Mouse (Mus musculus) right cerebral cortex, postnatal 25 days (tissue): ENCODE data around the gene Fkbp1b.
"Not testable (repeated sequence)": the region's sequence is repeated elsewhere in the genome, so short reads cannot be mapped to it uniquely, and the experiment has no call there.

Experiments
- DNase-seq: peaks from one replicate; pipeline ENCODE4 v3.0.0; 2022

The Fkbp1b gene

GRCm38 (mm10) chr12:4841392-4841887 is at the start of gene Fkbp1b:
Gene Fkbp1b, minus strand, starts transcription at chr12:4841591.
- DNase-seq, result peak; percentile 51

DNA sequence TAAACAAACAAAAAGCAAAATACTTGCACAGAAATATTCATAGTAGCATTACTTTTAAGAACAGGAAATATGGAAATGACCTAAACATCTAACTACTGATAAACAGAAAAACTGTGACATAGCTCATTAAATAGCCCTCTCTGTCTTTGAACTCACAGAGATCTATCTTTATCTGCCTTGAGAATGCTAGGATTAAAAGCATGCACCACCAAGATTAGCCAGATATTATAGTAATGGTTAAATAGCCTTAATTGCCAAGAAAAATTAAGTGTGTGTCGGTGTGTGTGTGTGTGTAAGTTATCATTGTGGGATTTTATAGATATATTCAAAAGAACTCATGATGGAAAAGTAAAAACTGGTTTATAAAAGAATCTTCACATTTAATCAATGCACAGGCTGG is 48.5 kb upstream of the Fkbp1b start:
- DNase-seq, result no peak

GRCm38 (mm10) chr12:4889251-4889650 is 47.9 kb upstream of the Fkbp1b start:
- no peak for DNase-seq

GRCm38 (mm10) chr12:4888739-4889138 is 47.3 kb upstream of the Fkbp1b start:
- no peak for DNase-seq

- DNase-seq, result not testable (repeated sequence)
Measured at GRCm38 (mm10) chr12:4886581-4886980, 45.2 kb upstream of the Fkbp1b start.

GRCm38 (mm10) chr12:4885062-4885461 is 43.7 kb upstream of the Fkbp1b start:
- no peak for DNase-seq

DNA sequence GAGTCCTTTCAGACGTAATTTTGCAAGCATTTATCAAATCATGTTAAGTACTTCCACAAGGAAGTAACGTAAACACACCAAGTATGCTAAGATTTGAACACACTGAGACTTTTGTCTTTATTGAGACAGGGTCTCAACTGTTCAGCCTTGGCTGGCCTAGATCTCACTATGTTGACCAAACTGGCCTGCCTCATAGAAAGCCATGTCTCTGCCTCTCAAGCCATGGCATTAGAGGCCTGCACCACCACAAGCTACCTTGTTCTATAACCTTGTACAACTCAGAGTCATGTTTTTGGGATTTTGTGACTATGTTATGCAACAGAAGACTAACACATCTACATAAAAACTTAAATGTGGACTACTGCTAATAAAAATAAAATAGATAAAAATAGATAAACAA is 40.7 kb upstream of the Fkbp1b start:
- DNase-seq, result no peak

DNA sequence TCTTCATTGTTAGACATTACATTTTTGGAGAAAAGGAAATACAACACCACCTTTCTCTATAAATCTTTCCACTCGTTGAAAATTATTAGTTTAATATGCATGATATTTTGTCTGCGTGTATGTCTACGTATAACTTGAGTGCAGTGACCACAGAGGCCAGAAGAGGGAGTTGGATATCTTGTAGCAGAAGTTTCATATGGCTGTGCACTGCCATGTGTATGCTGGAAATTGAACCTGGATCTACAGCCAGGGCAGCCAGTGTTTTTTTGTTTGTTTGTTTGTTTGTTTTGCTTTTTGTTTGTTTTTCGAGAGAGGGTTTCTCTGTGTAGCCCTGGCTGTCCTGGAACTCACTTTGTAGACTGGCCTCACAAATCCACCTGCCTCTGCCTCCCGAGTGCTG is 37.7 kb upstream of the Fkbp1b start:
- DNase-seq, result no peak

DNA sequence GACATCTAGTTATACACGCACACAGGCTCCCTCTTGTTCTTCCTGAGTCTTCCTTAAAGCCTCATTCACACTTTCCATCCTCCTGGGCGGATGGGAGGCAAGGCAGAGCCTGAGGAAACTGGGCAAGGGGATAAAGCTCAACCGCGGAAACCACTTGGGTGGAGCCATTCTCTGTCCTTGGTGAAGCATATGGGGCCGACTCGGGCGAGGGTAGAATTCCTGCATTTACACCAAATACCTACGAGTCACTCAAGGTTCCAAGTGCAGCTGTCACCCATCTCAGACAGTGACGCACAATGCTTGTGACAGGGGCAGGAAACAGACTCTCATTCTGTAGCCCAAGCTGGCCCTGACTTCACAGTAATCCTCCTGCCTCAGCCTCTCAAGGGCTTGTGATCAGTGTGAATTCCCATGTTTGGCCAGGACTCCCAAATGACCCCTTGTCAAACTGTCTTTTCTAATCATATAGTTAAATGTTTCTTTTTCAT is 36.9 kb upstream of the Fkbp1b start:
- no peak for DNase-seq

GRCm38 (mm10) chr12:4875623-4876022 is 34.2 kb upstream of the Fkbp1b start:
- no peak for DNase-seq

GRCm38 (mm10) chr12:4874161-4874927 is 33.0 kb upstream of the Fkbp1b start, which contains the start of gene Mfsd2b:
Gene Mfsd2b, minus strand, starts transcription at chr12:4874359.
- peak; percentile 33 for DNase-seq

GRCm38 (mm10) chr12:4873531-4873930 is 32.1 kb upstream of the Fkbp1b start:
- no peak for DNase-seq

DNA sequence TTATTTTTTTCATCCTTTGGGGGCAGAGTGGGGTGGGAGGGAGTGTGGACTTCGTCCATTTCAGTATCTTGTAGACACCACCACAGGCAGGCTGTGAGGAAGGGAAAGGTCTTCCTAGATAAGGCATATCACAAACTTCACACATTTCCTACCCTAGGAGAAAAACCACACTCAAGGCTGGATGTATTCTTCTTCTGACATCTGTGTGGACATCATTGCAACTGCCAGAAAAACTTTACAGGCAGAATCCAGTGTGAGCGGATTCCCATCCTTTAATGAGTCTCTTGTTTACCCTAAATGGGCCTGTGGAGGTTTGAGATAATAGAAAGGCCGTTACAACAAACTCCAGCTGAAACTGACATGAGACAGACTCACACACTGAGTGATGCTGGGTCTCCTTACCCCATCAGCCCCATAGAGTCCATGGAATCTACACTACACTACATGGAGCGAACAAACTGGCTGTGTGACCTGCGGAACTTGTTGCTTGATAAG is 31.6 kb upstream of the Fkbp1b start:
- no peak for DNase-seq

GRCm38 (mm10) chr12:4872273-4872672 is 30.9 kb upstream of the Fkbp1b start:
- DNase-seq, result no peak

DNA sequence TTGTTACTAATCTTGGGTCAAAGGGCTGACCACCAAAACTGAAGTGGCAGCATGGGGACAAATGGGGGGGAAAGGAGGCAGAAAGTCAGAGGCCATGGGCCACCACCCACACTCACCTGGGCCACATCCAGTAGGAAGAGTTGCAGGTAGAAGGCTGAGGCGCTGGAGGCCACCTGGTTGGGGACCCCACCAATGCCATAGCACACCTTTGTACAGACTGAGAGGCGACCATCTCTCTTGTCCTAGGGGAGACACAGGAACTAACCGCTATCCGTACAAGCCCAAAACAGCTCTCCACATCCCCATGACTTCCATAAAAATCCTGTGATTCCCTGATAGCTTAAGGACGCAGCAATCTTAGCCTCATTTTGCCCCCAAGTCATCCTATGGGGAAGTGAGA is 29.9 kb upstream of the Fkbp1b start:
- DNase-seq, result no peak

DNA sequence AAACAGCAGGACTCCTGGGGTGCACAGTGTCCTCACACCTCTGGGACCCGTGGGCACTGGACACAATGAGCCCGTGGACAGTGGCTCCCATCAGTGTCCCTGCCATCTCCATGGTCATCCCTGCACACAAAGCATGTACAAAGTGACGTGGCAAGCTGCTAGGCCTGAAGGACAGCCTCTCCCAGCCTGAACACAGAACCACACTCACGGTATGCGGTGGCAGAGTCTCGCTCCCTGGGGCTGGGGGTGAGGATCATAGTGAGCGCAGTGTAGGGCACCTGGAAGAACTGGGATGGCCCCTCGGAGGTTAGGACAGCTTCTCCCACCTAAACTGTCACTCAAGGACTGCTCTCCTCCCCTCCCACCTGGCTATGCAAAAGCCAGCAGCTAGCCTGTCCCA is 27.5 kb upstream of the Fkbp1b start:
- DNase-seq, result no peak

GRCm38 (mm10) chr12:4864338-4864690 is 22.9 kb upstream of the Fkbp1b start:
- DNase-seq, result peak; percentile 43

GRCm38 (mm10) chr12:4863654-4864337 is 22.4 kb upstream of the Fkbp1b start:
- DNase-seq, result no peak

- no peak for DNase-seq
Measured at GRCm38 (mm10) chr12:4862672-4863071, 21.3 kb upstream of the Fkbp1b start.

- DNase-seq, result no peak
Measured at GRCm38 (mm10) chr12:4859241-4859914, 18.0 kb upstream of the Fkbp1b start.

DNA sequence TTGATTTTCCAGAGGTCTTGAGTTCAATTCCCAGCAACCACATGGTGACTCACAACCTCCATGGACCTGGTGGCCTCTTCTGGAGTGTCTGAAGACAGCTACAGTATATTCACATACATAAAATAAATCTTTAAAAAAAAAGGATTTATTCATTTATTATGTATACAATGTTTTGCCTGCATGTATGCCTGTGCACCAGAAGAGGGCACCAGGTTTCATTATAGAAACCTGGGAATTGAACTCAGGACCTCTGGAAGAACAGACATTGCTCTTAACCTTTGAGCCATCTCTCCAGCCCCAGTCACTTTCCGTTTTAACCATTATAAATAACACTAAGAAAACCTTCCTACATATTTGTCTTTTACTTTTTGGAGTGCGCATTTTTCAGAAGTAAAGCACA is 15.4 kb upstream of the Fkbp1b start:
- DNase-seq, result no peak

DNA sequence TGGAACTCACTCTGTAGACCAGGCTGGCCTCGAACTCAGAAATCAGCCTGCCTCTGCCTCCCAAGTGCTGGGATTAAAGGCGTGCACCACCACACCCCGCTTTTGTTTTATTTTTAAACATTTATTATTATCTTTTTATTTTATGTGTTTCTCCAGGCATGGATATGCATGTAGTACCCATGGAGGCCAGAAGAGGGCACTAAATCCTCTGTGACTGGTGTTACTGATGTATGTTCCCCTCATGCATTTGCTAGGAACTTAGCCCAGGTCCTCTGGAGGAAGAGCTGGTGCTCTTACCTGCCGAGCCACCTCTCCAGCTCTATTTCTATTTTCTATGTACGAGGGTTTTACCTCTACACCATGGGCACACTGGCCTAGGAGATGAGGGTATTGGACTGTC is 14.8 kb upstream of the Fkbp1b start:
- no peak for DNase-seq

DNA sequence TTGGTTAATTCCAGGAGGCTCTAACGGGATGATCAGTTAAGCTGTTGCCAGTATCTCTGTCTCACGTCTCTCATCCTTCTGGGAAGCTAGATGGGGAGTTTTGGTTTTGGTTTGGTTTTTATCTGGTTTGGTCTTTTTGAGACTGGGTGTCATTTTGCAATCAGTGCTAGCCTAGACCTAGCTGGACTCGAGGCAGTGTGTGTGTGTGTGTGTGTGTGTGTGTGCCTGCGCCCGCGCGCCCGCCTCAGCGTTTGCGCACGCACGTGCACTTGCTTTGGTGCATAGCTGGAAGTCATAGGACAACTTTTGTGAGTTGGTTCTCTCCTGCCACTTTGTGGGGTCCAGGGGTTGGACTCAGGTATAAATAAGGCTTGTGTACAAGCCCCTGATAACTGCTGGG is 2.4 kb upstream of the Fkbp1b start:
- no peak for DNase-seq
